Mouse (Mus musculus): ENCODE results near the gene Tmem108.

Gene Tmem108

GRCm38 (mm10) chr9:103465711-103466220, 295.9 kb downstream of the Tmem108 start:
- no peak for DNase-seq (ENCODE audit: low read depth in 1 of 2, low spot score in 2 of 2)

GRCm38 (mm10) chr9:103465293-103465692, 296.3 kb downstream of the Tmem108 start:
- no peak for DNase-seq (ENCODE audit: low read depth in 1 of 2, low spot score in 2 of 2)

GRCm38 (mm10) chr9:103463833-103464232, 297.8 kb downstream of the Tmem108 start:
- no peak for DNase-seq (ENCODE audit: low read depth in 1 of 2, low spot score in 2 of 2)

GRCm38 (mm10) chr9:103459839-103460238, 301.8 kb downstream of the Tmem108 start:
- no peak for DNase-seq (ENCODE audit: low read depth in 1 of 2, low spot score in 2 of 2)

GRCm38 (mm10) chr9:103459307-103459706, 302.3 kb downstream of the Tmem108 start:
- no peak for DNase-seq (ENCODE audit: low read depth in 1 of 2, low spot score in 2 of 2)

GRCm38 (mm10) chr9:103449651-103450050, 312.0 kb downstream of the Tmem108 start:
- no peak for DNase-seq (ENCODE audit: low read depth in 1 of 2, low spot score in 2 of 2)

GRCm38 (mm10) chr9:103449092-103449491, 312.5 kb downstream of the Tmem108 start:
- DNase-seq (ENCODE audit: low read depth in 1 of 2, low spot score in 2 of 2): peak in 1 of 2 experiments; percentile 10

- no peak for DNase-seq (ENCODE audit: low read depth in 1 of 2, low spot score in 2 of 2)
Measured at GRCm38 (mm10) chr9:103444656-103445055, 317.0 kb downstream of the Tmem108 start.

- DNase-seq (ENCODE audit: low read depth in 1 of 2, low spot score in 2 of 2): no peak
Measured at GRCm38 (mm10) chr9:103443824-103444185, 317.8 kb downstream of the Tmem108 start.

GRCm38 (mm10) chr9:103443121-103443823, 318.4 kb downstream of the Tmem108 start:
- DNase-seq (ENCODE audit: low read depth in 1 of 2, low spot score in 2 of 2): no peak

- no peak for DNase-seq (ENCODE audit: low read depth in 1 of 2, low spot score in 2 of 2)
Measured at GRCm38 (mm10) chr9:103440597-103440996, 321.0 kb downstream of the Tmem108 start.

GRCm38 (mm10) chr9:103437104-103437503, 324.5 kb downstream of the Tmem108 start:
- no peak for DNase-seq (ENCODE audit: low read depth in 1 of 2, low spot score in 2 of 2)

- DNase-seq (ENCODE audit: low read depth in 1 of 2, low spot score in 2 of 2): no peak
Measured at GRCm38 (mm10) chr9:103434116-103434515, 327.5 kb downstream of the Tmem108 start.
